Mouse (Mus musculus) cortical plate, adult 2 months (tissue): Measurements from ENCODE around the gene Adgrl1.

ENCODE experiments used
- CTCF ChIP-seq: fragments of 200-500 bp; IDR thresholded peaks from 2 replicates; pipeline ENCODE4 v1.5.1; 2011; ENCODE audit warnings: mild to moderate bottlenecking, control low read depth, low read length; ENCODE audit not compliant: insufficient read depth; ENCODE audit errors: extremely low read depth
- POLR2A ChIP-seq: fragments of 200-500 bp; IDR thresholded peaks from 2 replicates; pipeline ENCODE4 v1.6.1; 2011; ENCODE audit warnings: mild to moderate bottlenecking, low read length, control low read depth; ENCODE audit not compliant: insufficient read depth; ENCODE audit errors: extremely low read depth

DNA sequence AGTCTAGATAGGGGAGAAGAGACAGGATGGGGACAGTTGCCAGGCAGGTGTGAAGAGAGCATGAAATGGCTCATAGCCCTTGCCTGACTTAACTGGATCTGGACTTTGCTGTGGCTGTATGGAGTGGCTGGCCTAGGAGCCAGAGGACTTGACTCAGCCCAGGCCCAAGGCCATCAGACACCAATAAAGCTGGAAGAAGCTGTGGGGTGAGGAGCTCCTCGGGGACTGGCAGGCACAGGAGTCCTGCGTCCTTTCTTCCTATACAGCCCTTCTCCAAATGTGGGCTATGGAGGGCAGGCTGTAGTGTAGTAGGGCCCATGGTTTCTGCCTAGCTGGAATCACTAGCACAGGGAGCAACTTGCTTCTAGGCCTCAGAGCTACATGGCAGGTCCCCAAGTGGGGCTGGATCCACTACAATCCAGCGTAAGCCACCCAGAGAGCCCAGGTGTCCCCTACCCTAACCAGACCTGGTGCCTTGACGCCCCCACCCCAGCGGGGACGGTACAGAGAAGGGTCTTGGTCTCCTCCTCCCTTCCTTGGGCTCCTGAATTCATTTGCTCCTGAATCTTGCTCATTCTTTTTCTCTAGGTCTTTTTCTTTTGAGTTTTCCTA is 41.3 kb downstream of the Adgrl1 start:
- no peak for TF ChIP-seq CTCF
- TF ChIP-seq POLR2A: no peak
